Mouse (Mus musculus): ENCODE measurements at regions not wholly inside any gene's neighbourhood (a gene's known extent, or its start where the extent isn't known, plus 50 kb on each side); places are given as distances from the start of the nearest gene placed in this dataset.

DNA sequence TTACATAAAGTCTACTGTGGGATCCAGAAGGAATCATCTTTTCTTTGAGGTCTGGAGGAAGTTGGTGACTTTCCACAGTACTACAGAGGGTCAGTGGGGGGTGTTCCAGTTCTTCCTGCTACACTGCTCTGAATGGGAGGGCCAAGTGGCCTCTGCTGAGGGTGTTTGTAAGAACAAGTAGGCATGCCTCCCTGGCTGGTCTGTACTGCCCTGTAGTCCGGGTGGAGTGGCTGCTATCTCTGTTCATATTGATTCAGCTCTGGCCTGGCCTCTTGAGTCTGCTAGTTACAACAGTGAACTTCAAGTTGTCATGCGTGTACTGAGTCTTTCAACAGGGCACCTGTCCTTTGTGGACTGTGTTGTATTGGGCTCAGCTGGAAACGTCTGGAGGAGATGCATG is 200.7 kb downstream of the Irx2 start:
- TF ChIP-seq CTCF (IDR thresholded peaks at IDR 0.05; ENCODE audit: borderline replicate concordance, insufficient read depth, low read length): no peak
- no peak for TF ChIP-seq POLR2A (IDR thresholded peaks at IDR 0.05; ENCODE audit: low read depth, low read length)
